Mouse (Mus musculus) T-cell, adult 2 months (primary cell): Measurements from ENCODE around the gene Zfp184.

ENCODE experiments used
- DNase-seq: peaks from one replicate; pipeline ENCODE4 v3.0.0; 2022; ENCODE audit warnings: low spot score

Zfp184 gene

GRCm38 (mm10) chr13:21920681-21921233, 24.1 kb upstream of the Zfp184 start:
- DNase-seq = no peak

GRCm38 (mm10) chr13:21923417-21923816, 21.5 kb upstream of the Zfp184 start:
- no peak for DNase-seq

GRCm38 (mm10) chr13:21924734-21925335, 20.1 kb upstream of the Zfp184 start:
- no peak for DNase-seq

DNA sequence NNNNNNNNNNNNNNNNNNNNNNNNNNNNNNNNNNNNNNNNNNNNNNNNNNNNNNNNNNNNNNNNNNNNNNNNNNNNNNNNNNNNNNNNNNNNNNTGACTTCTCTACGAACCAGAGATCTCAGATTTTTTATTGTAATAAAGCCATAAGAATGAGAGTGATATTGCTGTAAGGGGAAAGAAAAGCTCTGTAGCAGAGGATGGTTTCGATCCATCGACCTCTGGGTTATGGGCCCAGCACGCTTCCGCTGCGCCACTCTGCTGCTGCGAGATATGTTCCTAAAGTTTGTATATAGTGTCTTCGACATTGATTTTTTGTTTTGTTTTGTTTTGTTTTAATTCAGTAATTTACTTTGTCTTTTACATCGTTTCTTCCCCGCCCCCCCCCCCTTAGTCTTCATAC, 13.9 kb upstream of the Zfp184 start:
- DNase-seq = no peak

- DNase-seq = no peak
Measured at GRCm38 (mm10) chr13:21931740-21932139, 13.2 kb upstream of the Zfp184 start.

DNA sequence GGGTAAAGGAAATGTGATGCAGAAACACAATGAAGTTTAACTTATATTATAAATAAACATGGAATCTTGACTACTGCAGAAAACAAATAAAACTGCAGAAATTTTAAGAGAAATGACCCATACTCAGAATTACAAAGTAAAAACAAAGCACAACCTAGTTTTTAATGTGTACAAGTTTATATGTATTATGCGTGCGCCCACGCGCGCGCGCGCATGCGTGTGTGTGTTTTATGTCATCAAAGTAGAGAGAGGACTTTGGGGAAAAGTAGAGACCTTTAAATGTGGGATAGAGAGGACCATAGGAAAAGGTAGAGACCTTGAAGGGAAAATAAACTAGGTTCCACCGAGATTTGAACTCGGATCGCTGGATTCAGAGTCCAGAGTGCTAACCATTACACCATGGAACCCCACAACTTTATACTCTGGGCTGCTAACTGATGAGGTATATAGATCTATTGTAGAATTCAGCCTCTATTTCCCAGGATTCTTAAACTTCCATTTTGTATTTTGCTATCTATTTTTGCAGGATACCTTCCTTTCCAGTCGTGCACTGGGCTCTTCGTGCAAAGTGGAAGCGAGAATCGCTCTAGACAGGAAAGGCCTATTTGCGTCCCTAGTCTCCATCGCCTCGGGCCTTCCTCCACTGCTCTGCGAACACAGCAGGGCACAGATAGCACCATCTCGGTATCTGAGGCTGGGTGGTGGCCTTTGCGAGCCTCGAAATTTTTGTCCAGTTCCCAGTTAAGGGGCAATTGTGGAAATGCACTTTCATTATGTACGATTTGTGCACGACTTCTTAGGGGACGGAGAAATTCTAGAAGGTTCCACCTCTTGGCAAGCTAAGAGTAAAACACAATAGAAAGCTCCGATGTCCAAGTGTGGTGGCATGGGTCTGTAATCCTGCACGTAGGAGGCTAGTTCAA, 11.0 kb upstream of the Zfp184 start:
- no peak for DNase-seq

- DNase-seq = peak; percentile 71
Measured at GRCm38 (mm10) chr13:21934982-21935791, 9.7 kb upstream of the Zfp184 start.

DNA sequence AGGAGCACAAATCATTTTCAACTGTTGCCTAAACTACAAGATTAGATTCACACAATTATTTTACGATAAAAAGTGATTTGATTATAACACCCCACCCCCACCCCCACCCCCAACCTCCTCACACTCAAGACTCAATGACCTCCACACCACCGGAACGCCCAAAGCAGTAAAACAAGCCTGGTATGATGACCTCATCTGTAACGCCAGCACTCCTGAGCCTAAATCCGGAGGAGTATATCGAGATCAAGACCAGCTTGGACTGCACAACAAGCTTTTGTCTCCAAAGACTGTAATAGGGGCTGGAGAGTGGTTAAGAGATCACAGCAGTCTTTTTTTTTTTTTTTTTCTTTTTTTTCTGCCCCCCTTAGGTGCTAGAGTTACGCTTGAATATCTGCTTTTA, 9.1 kb upstream of the Zfp184 start:
- no peak for DNase-seq

- DNase-seq = peak; percentile 81
Measured at GRCm38 (mm10) chr13:21936968-21937367, 7.9 kb upstream of the Zfp184 start.

- DNase-seq = peak; percentile 89
Measured at GRCm38 (mm10) chr13:21940213-21940612, 4.7 kb upstream of the Zfp184 start.

DNA sequence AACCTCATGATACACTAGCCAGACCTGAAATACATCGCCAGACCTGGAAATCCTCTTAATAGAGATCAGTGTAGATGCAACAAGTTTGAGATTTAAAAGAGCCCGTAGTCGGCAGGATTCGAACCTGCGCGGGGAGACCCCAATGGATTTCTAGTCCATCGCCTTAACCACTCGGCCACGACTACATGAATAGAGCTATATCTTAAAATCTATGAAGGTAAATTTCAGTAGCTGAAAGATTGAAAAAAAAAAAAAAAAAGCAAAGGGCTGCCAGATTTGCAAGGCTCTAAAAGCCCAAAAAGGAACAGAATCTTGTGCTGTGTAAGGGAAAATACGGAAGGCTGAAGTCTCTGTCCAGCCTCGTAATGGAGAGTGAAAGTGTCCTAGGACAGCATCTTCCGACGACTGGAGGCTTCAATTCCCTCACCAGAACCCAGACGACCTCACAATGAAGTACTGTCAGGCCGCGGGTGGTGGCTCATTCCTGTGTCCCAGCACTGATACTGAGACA, 4.0 kb upstream of the Zfp184 start:
- peak; percentile 83 for DNase-seq

- no peak for DNase-seq
Measured at GRCm38 (mm10) chr13:21943644-21944043, 1.2 kb upstream of the Zfp184 start.

- no peak for DNase-seq
Measured at GRCm38 (mm10) chr13:21944592-21944925, 335 bp upstream of the Zfp184 start.

GRCm38 (mm10) chr13:21969269-21969668, 24.4 kb downstream of the Zfp184 start:
- no peak for DNase-seq

- no peak for DNase-seq
Measured at GRCm38 (mm10) chr13:21969816-21970215, 24.9 kb downstream of the Zfp184 start.

DNA sequence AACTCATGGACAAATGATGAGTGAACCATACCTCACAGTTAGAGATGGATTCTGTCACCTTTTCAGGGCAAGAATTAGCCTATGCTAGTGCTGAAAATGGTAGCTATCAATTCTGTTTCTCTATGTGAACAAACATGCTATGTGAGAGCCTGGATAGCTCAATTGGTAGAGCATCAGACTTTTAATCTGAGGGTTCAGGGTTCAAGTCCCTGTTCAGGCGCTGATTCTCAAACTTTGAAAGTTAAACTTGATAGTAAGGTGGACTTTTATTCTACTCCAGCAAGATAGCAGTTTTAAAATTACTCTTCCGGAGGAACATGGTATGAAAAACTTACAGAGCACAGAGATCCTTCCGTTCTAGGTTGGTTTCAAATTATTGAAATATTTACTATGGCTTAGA, 26.7 kb downstream of the Zfp184 start:
- DNase-seq = no peak

DNA sequence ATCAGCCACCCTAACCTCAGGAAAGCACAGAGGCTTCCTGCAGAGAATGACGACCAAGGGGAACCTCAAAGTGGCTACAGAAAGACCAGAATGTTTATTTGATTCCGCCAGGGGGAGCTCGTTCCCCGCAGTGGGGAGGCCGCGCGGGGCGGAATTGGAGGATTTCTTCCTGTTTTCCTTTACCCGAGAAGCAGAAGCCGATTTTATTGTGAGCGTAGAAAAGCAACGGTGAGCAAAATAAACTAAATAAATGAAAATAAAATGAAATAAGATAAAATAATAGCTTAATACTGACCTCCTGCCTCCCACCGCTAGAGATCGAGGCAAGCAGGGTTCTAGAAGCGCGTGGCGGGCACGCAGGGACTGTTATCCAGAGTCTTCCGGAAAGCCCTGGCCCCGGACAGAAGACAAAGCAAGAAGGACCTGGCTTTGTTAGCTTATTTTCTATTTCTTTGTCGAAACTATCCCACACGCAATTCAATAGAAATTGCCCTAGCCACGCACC, 29.4 kb downstream of the Zfp184 start:
- peak; percentile 87 for DNase-seq

DNA sequence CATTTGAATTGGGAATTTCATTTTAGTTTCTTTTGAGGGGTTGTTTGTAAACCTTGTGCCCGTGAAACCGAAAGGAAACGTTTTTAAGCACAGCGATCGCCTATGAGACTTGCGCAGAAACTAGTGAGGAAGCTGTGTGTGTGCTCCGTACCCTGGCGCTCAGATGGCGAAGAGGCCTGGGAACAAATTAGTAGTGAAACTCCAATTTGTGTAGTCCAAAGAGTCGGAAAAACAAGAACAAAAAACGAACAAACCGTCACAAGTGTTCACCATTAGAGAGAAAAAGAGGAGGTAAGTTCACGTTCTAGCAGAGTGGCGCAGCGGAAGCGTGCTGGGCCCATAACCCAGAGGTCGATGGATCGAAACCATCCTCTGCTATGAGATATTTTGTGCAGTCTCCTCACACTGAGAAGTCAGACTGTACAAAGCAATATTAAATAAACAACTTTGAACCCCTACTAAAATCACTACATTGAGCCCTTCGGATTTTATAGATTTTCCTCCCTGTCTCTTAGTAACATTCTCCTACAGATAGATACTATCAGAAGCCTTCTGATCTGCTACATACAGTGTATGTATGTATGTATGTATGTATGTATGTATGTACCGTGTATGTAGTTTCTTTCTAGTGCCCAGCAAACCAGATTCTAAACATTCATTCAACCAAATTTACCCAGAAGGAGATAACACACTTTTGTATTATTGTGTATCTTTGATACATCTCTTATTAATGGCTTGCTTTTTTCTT, 30.0 kb downstream of the Zfp184 start:
- DNase-seq = peak; percentile 76

GRCm38 (mm10) chr13:21980981-21981802, 36.3 kb downstream of the Zfp184 start, which contains the start of gene Pom121l2:
Gene Pom121l2 (plus strand): TSS chr13:21981194.
- DNase-seq = no peak

DNA sequence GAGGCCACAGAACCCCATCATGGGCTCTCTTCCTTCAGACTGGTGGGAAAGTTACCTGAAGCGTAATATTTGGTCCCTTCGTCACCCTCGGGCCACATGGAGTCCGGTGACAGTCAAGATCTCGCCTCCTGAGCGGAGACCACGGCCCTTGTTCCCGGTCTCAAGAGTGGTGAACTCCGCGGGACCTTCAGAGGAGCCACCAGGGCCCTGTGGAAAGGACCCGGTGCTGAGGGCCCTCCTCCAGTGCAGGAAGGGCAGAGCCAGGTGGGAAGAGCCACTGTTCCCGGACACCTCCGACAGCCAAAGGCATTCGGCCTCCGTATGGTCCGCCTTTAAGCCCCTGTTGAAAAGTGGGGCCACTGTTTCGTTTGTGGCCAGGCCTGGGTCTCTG, 36.9 kb downstream of the Zfp184 start:
- DNase-seq = no peak
